Mouse (Mus musculus): ENCODE results near the gene Rassf7. TPM values are rescaled to one million over a fixed set of nuclear protein-coding genes. Genes with fewer than 3 reads are reported as not detected.
A peak's percentile ranks its signal among the peaks of the same experiment; 100 is the strongest.

The Rassf7 gene
- polyA plus RNA-seq, 1 experiment from 2014 or later: 20.2 TPM

DNA sequence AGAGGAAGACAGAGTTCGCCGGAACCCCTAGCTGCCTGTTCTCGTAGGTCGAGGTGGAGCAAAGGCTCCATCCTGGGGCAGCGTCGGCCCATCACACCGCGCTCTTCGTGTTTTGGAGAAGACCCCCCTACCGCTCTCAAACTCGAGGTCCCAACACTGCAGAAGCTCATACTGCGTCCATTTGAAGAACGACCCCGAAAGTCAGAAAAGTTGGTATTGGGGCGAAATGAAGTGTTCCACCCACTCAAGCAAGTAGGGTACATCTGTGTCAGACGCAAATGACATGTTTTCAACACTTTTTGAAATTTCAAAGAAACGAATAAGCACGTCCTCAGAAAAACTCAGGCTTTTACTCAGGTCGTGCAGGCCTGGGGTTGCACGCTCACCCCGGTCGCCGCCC is 21.3 kb upstream of the Rassf7 start:
- Histone ChIP-seq H3K4me3 (replicated peaks; ENCODE audit: low read length) (peak overlapping the region; percentile 97), H3K36me3 (replicated peaks; ENCODE audit: control insufficient read depth, insufficient read depth) (peaks cover 30% of the 10 kb centered on the region), H3K9ac (peak overlapping the region; percentile 48), H3K4me2 (replicated peaks) (peak overlapping the region; percentile 97), H3K27me3 (ENCODE audit: control insufficient read depth, insufficient read depth, low read length) (no peaks in the 10 kb centered on the region), H3K4me1 (replicated peaks; ENCODE audit: control insufficient read depth, insufficient read depth, low read length) (peaks cover 21% of the 10 kb centered on the region), H3K9me3 (ENCODE audit: control insufficient read depth, low read length) (no peaks in the 10 kb centered on the region), H3K27ac (peak overlapping the region; percentile 80)
- no peak for ATAC-seq (ENCODE audit: low FRiP score)
- WGBS: 0% methylated on average over 23 of the region's 23 CpGs
- peak; percentile 25 for DNase-seq (ENCODE audit: low spot score)

DNA sequence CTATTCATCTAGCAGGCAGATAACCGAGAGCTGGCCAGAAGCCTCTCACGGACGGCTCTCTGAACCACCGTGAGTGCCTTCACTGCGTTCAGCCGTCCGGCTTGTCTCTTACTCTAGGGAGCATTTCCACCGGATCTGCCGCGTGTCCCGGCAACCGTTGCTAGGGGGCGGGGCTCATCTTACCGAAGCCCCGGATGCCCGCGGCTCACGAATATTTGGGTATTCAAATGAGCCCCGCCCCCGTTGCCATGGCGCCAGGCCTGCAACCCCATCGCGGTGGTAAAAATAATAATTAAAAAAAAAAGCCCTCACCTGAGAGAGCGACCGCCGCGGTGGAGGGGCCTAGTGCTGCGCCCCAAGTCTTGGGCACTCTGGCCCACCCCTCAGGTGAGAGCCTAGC is 20.8 kb upstream of the Rassf7 start:
- H3K27me3 ChIP-seq (ENCODE audit: control insufficient read depth, insufficient read depth, low read length): no peaks in the 10 kb centered on the region
- no peaks in the 10 kb centered on the region for H3K9me3 ChIP-seq (ENCODE audit: control insufficient read depth, low read length)
- ATAC-seq (ENCODE audit: low FRiP score) (peak; percentile 39), DNase-seq (ENCODE audit: low spot score) (peak; percentile 89)
- peak overlapping the region; percentile 97 for H3K4me2 ChIP-seq (replicated peaks)
- H3K36me3 ChIP-seq (replicated peaks; ENCODE audit: control insufficient read depth, insufficient read depth): peaks cover 28% of the 10 kb centered on the region
- H3K4me3 ChIP-seq (replicated peaks; ENCODE audit: low read length): peak overlapping the region; percentile 97
- WGBS: under 1% methylated on average over 28 of the region's 28 CpGs
- peaks cover 21% of the 10 kb centered on the region for H3K4me1 ChIP-seq (replicated peaks; ENCODE audit: control insufficient read depth, insufficient read depth, low read length)
- H3K9ac ChIP-seq: peak overlapping the region; percentile 48
- H3K27ac ChIP-seq: peak overlapping the region; percentile 80; the same call in 1 of the 2 replicates

DNA sequence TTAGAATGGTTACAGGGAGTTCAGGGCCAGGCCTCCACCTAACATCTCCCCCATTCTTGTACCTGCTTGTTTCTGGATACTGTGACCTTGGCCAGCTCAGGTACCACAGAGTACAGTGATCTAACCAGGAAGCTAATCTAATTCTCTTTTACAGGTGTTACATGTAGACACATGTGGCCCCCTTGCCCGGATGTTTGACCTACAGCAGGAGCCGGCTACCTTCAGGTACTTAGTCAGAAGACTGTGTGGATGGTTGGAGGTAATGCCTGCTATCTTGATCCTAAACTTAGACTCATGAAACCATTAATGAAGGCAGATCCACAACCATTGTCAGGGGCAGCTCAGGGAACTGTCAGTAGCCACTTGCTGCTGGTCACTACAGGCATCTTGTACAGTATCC is 19.9 kb upstream of the Rassf7 start:
- DNase-seq (ENCODE audit: low spot score) (no peak), ATAC-seq (ENCODE audit: low FRiP score) (no peak)
- Histone ChIP-seq H3K27ac (no peak overlapping the region), H3K27me3 (ENCODE audit: control insufficient read depth, insufficient read depth, low read length) (no peaks in the 10 kb centered on the region), H3K4me1 (replicated peaks; ENCODE audit: control insufficient read depth, insufficient read depth, low read length) (peaks cover 21% of the 10 kb centered on the region), H3K36me3 (replicated peaks; ENCODE audit: control insufficient read depth, insufficient read depth) (peaks cover 19% of the 10 kb centered on the region), H3K4me3 (replicated peaks; ENCODE audit: low read length) (no peak overlapping the region), H3K4me2 (replicated peaks) (no peak overlapping the region), H3K9me3 (ENCODE audit: control insufficient read depth, low read length) (no peaks in the 10 kb centered on the region), H3K9ac (no peak overlapping the region)
- WGBS: 95% methylated on average over 2 of the region's 2 CpGs

DNA sequence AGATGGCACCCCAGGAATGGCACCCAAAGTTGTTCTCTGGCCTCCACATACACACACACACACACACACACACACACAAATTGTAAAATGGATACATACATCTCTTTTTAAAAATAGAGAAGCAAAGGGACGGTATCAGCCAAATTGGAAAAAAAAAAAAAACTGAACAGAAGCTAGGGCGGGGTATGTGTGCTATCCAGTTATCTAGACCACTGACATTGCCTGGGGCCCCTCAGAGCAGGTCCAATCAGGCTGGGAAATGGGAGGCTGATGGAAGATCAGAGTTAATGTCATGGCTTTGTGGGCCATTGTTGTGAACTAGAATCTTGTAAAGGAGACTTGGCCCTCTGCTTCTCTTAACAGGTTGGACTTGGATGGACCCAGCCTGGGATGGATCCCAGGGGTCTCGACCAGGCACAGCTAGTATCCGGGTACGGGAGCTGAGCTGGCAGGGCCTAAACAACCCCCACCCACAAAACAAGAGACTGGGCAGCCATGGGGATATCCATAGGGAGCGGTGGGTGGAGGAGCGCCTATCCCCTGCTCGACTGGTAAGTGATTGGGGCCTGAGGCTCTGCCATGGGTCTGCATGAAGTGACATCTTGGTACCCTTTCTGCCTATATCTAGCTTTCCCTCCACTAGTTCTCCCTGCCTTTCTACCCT is 18.9 kb upstream of the Rassf7 start:
- no peak overlapping the region for H3K4me3 ChIP-seq (replicated peaks; ENCODE audit: low read length)
- H3K9me3 ChIP-seq (ENCODE audit: control insufficient read depth, low read length): no peaks in the 10 kb centered on the region
- no peak for ATAC-seq (ENCODE audit: low FRiP score)
- H3K36me3 ChIP-seq (replicated peaks; ENCODE audit: control insufficient read depth, insufficient read depth): peaks cover 9% of the 10 kb centered on the region
- no peak overlapping the region for H3K4me2 ChIP-seq (replicated peaks)
- no peak for DNase-seq (ENCODE audit: low spot score)
- H3K27ac ChIP-seq: no peak overlapping the region
- 92% methylated on average over 8 of the region's 8 CpGs for WGBS
- no peak overlapping the region for H3K9ac ChIP-seq
- H3K27me3 ChIP-seq (ENCODE audit: control insufficient read depth, insufficient read depth, low read length): no peaks in the 10 kb centered on the region
- H3K4me1 ChIP-seq (replicated peaks; ENCODE audit: control insufficient read depth, insufficient read depth, low read length): peaks cover 21% of the 10 kb centered on the region

DNA sequence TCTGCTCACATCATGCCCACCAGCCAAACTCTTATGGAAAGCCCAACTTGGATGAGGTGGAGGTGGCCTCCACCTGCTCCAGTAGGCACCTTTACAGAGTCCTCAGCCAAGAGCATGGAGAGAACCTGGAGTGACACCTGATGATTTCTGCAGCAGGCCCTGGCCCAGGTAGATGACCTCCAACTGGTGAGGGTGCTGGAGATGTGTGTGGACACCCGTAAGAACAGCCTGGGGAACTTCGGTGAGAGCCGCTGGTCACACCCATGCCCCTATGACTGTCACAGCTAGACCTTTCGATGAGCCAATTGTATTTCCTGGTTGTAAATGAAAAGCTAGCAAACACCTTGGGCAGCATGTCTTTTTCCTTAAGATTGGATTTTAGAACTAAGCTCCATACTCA is 17.5 kb upstream of the Rassf7 start:
- H3K9ac ChIP-seq: no peak overlapping the region
- peaks cover 11% of the 10 kb centered on the region; the same call in 1 of the 2 replicates for H3K4me1 ChIP-seq (replicated peaks; ENCODE audit: control insufficient read depth, insufficient read depth, low read length)
- no peaks in the 10 kb centered on the region for H3K9me3 ChIP-seq (ENCODE audit: control insufficient read depth, low read length)
- H3K27ac ChIP-seq: no peak overlapping the region
- H3K36me3 ChIP-seq (replicated peaks; ENCODE audit: control insufficient read depth, insufficient read depth): peaks cover 3% of the 10 kb centered on the region; the same call in 1 of the 2 replicates
- DNase-seq (ENCODE audit: low spot score): no peak
- H3K4me3 ChIP-seq (replicated peaks; ENCODE audit: low read length): no peak overlapping the region
- no peak overlapping the region for H3K4me2 ChIP-seq (replicated peaks)
- no peak for ATAC-seq (ENCODE audit: low FRiP score)
- H3K27me3 ChIP-seq (ENCODE audit: control insufficient read depth, insufficient read depth, low read length): no peaks in the 10 kb centered on the region
- WGBS: 99% methylated on average over 4 of the region's 4 CpGs

DNA sequence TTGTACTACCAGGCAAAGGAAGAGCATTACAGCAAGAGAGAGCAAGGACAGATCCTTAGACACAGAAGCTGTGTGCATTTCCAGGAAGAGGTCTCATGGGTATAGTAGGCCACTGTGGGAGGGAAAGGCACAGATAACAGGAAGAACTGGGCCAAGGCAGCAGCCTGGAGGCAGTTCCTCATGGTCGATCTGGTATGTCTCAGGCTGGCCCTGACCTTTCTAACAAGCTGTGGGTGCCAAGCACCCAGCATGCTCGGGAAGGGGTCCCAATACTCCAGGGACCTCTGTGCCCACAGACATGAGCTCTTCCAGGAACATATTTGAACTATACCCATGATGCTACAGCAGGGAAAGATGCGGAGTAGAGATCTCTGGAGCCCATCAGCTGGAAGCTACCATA is 11.1 kb upstream of the Rassf7 start:
- ATAC-seq (ENCODE audit: low FRiP score) (no peak), DNase-seq (ENCODE audit: low spot score) (no peak)
- Histone ChIP-seq H3K4me2 (replicated peaks) (no peak overlapping the region), H3K9me3 (ENCODE audit: control insufficient read depth, low read length) (no peaks in the 10 kb centered on the region), H3K36me3 (replicated peaks; ENCODE audit: control insufficient read depth, insufficient read depth) (peaks cover 3% of the 10 kb centered on the region; the same call in 1 of the 2 replicates), H3K4me1 (replicated peaks; ENCODE audit: control insufficient read depth, insufficient read depth, low read length) (no peaks in the 10 kb centered on the region), H3K4me3 (replicated peaks; ENCODE audit: low read length) (no peak overlapping the region), H3K9ac (no peak overlapping the region), H3K27me3 (ENCODE audit: control insufficient read depth, insufficient read depth, low read length) (no peaks in the 10 kb centered on the region), H3K27ac (no peak overlapping the region)
- 86% methylated on average over 3 of the region's 3 CpGs for WGBS

DNA sequence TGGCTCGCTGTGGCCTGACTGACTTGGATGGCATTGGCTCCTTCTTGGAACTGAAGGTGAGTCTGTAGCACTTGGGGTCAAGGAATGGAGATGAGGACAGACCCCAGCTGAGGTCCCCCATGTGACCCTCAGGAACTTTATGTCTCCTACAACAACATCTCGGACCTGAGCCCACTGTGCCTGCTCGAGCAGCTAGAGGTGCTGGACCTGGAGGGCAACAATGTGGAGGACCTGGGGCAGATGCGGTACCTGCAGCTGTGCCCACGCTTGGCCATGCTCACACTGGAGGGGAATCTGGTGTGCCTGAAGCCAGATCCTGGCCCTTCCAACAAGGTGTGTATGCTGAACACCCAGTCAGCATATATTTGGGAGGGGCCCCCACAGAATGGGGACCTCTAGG is 10.2 kb upstream of the Rassf7 start:
- H3K27ac ChIP-seq: no peak overlapping the region
- no peaks in the 10 kb centered on the region for H3K9me3 ChIP-seq (ENCODE audit: control insufficient read depth, low read length)
- H3K4me2 ChIP-seq (replicated peaks): no peak overlapping the region
- DNase-seq (ENCODE audit: low spot score) (no peak), ATAC-seq (ENCODE audit: low FRiP score) (no peak)
- no peaks in the 10 kb centered on the region for H3K27me3 ChIP-seq (ENCODE audit: control insufficient read depth, insufficient read depth, low read length)
- no peak overlapping the region for H3K9ac ChIP-seq
- 94% methylated on average over 5 of the region's 5 CpGs for WGBS
- no peaks in the 10 kb centered on the region for H3K4me1 ChIP-seq (replicated peaks; ENCODE audit: control insufficient read depth, insufficient read depth, low read length)
- no peaks in the 10 kb centered on the region for H3K36me3 ChIP-seq (replicated peaks; ENCODE audit: control insufficient read depth, insufficient read depth)
- no peak overlapping the region for H3K4me3 ChIP-seq (replicated peaks; ENCODE audit: low read length)

DNA sequence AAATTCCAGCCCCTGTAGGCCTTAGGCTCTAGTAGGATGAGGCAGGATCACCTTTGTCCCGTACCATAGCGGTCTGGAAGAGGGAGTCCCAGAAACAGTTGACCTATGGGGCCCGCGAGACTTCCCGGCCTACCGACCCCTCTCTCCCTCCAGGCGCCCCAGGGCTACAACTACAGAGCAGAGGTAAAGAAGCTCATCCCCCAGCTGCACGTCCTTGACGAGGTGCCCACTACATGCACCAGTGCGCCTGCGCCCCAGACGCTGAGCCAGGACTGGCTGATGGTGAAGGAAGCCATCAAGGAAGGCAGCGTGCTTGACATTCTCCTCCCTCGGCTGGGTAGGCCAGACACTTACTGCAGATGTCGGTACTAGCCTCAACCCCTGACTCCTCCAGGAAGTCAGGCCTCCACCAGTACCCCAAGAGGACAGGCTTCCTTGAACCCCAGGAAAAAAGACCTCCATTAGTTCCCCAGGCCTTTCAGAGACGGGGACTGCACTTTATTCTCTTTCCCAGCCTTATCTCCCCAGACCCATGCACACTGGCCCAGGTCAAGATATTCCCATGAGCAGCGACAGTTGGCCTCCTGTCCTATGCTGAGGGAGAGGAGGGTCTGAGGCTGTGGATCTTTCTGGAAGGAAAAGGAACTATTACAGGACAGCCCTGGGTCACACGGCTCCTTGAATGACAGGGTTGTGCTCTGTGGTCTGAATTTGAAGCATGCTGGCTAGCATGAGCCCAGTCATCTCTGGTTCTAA is 9.3 kb upstream of the Rassf7 start:
- no peak overlapping the region for H3K4me2 ChIP-seq (replicated peaks)
- H3K4me3 ChIP-seq (replicated peaks; ENCODE audit: low read length): no peak overlapping the region
- no peak overlapping the region for H3K9ac ChIP-seq
- no peaks in the 10 kb centered on the region for H3K27me3 ChIP-seq (ENCODE audit: control insufficient read depth, insufficient read depth, low read length)
- WGBS: 94% methylated on average over 18 of the region's 18 CpGs
- no peaks in the 10 kb centered on the region for H3K9me3 ChIP-seq (ENCODE audit: control insufficient read depth, low read length)
- ATAC-seq (ENCODE audit: low FRiP score): no peak
- H3K27ac ChIP-seq: no peak overlapping the region
- H3K36me3 ChIP-seq (replicated peaks; ENCODE audit: control insufficient read depth, insufficient read depth): no peaks in the 10 kb centered on the region
- DNase-seq (ENCODE audit: low spot score): no peak
- H3K4me1 ChIP-seq (replicated peaks; ENCODE audit: control insufficient read depth, insufficient read depth, low read length): no peaks in the 10 kb centered on the region

DNA sequence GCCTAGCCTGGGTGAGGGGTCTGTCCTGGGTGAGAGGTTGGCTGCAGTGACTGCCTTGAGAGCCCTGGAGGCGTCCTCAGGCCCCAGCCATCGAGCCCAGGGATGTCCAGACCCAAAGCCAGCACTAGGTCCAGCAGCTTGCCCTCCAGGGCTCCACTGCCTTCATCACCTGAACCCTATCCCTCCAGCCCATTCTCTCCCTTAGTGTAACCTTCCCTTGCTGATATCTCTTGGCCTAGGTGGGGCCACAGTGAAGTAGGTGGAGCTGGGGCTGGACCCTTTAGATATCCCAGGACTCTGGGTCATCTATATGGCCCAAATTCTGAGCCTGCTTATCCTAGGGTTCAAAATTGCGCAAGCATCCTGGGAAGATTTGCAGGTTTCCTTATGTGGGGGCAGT is 6.1 kb upstream of the Rassf7 start:
- Histone ChIP-seq H3K4me1 (replicated peaks; ENCODE audit: control insufficient read depth, insufficient read depth, low read length) (no peaks in the 10 kb centered on the region), H3K9me3 (ENCODE audit: control insufficient read depth, low read length) (no peaks in the 10 kb centered on the region), H3K36me3 (replicated peaks; ENCODE audit: control insufficient read depth, insufficient read depth) (no peaks in the 10 kb centered on the region), H3K27ac (no peak overlapping the region), H3K4me2 (replicated peaks) (no peak overlapping the region), H3K9ac (no peak overlapping the region), H3K27me3 (ENCODE audit: control insufficient read depth, insufficient read depth, low read length) (no peaks in the 10 kb centered on the region), H3K4me3 (replicated peaks; ENCODE audit: low read length) (no peak overlapping the region)
- no peak for DNase-seq (ENCODE audit: low spot score)
- 75% methylated on average over 3 of the region's 3 CpGs for WGBS
- ATAC-seq (ENCODE audit: low FRiP score): no peak
